Mouse (Mus musculus) ovary, postnatal 14 days (tissue): ENCODE measurements around the gene Rbms3.

ENCODE experiments used
- DNase-seq: peaks from one replicate; pipeline ENCODE4 v3.0.0; 2022; ENCODE audit warnings: low spot score

The Rbms3 gene

GRCm38 (mm10) chr9:116737786-116738185 is 891.9 kb downstream of the Rbms3 start:
- DNase-seq = no peak

GRCm38 (mm10) chr9:116729172-116729571 is 900.5 kb downstream of the Rbms3 start:
- DNase-seq = no peak

- no peak for DNase-seq
Observed at GRCm38 (mm10) chr9:116728655-116729054, 901.1 kb downstream of the Rbms3 start.

DNA sequence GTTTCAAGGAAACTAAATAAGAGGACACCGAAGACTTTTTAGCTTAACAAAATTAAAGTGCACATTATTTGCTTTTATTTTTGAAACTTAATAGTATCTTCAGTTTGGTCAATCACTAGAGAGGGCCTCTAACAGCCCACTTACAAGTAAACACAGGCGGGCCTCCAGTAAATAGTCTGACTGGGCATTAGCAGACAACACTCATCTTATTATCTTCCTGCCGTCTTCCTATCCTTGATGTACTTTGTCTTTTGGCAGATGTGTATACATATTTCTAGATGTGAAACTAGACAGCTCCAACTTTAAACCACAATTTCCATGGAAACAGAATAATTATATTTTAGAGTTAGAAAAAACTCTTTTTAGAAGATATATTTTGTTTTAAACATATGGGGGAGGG is 901.6 kb downstream of the Rbms3 start:
- DNase-seq = no peak

DNA sequence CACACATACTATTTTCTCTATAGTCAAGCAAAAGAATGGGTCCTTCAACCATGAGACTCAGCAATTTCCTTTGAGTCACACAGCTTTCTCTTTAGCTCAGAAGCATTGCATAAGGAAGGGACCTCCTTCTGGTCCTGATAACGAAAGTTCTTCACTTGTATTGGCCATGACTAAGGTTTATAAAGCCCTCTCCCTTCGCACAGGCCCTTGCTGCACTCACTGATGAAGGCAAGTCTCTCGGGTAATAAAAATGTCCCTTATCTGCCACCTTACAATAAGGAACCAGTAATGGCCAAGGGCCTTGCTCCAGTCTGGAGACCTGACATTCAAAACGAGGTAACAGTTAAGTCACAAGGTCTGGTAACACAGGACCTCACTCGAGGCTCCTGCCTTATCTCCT is 905.1 kb downstream of the Rbms3 start:
- DNase-seq = no peak

DNA sequence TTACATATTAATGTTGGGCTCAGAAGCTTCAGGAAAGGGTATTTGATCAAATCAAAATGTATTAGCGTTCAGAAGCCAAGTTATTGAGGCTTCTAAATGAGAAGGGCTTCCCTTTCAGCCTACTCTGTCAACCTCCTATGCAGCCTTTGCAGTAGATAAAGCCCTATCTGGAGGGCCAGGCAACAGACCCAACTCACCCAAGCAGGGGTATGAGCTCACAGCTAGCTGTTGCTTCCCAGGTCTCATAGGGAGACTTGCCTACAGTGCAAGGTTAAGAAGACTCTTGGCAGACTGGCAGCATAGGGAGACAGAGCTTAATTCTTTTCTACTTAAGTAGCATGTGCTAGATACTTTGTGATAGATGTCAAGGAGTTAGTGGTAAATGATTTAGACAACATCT is 926.6 kb downstream of the Rbms3 start:
- DNase-seq = no peak

- DNase-seq = no peak
Observed at GRCm38 (mm10) chr9:116702611-116703010, 927.1 kb downstream of the Rbms3 start.

DNA sequence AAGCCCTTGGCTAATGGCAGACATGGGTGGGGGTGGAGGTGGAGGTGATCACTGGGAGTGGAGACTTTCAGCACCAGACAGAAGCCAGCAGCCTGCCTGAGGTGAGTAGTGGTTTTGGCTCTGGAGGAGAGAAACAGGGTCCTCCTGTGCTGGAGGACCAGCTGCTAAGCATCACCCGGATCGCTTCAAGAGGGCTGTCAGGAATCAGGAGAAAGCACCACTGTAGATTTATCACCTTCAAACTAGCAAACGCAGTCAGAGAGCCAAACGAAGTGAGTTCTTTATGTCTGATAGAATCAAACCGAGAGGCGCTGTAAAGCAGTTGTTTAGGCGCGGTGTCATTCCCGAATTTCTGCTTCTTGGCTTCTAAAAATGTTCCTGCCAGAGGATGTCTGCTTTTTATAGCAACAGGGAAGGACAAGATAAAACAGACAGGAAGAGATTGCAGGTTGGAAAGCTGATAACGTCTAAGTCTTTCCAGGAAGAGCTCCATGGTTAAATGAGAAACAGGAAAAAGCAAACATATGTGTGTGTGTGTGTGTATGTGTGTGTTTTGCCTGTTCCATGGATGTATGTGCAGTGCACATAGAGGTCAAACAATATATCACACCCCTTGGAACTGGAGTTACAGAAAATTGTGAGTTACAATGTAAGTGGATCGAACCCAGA is 928.1 kb downstream of the Rbms3 start:
- no peak for DNase-seq

DNA sequence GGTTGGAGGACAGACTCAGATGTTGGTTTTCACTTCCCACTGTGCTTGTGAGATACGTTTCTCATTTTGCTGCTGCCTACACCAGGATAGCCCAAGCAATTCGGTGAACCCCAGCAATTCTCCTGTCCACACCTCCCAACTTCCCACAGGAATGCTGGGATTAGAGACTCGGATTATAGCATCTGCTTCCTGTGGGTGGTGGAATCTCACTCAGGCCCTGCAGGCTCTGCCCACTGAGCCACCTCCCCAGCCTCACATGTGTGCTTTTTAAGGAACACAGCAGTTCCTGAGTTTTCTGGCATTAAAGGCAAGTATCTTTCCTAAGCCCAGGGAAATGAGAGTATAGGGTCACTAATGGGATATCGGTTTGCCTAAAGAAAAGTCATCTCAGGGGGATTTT is 941.1 kb downstream of the Rbms3 start:
- DNase-seq = no peak

DNA sequence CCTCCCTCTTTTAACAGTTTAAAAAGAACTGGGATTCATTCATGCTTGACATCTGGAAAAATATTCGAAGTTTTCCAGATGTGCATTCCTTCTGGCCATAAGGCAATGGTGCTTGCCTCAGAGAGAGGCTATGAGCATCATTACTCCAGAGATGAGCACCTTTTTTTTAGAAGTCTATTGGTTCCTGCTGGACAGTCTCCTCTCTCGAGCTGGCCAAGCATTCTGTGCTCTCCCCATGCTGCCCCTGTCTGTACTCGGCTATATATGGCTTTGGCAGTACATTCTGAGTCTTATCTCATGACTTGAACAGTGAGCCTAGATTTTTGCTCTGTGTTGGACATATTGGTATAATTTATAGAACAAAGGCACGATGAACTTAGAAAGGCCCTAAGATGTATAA is 952.6 kb downstream of the Rbms3 start:
- DNase-seq = no peak

- peak; percentile 7 for DNase-seq
Observed at GRCm38 (mm10) chr9:116676445-116676844, 953.3 kb downstream of the Rbms3 start.

- no peak for DNase-seq
Observed at GRCm38 (mm10) chr9:116674191-116674590, 955.5 kb downstream of the Rbms3 start.

DNA sequence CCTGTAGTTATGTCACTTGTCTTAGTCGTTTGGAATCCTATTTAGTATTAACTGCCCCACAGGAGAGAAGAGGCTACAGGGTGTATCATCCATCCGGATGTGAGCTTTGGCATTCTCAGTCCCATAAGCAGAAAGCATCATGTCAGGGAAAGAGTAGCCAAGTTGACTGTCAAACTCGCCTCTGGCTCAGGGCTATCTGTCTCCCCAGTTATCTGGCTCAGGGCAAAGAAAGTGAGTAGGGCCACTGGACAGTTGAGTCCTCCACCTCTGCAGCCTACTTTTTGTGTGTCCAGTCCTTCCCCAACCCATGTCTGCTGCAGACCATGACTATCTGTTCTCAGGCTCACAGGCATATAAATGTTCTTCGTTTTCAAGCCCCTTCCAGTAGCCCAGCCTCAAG is 968.7 kb downstream of the Rbms3 start:
- no peak for DNase-seq

DNA sequence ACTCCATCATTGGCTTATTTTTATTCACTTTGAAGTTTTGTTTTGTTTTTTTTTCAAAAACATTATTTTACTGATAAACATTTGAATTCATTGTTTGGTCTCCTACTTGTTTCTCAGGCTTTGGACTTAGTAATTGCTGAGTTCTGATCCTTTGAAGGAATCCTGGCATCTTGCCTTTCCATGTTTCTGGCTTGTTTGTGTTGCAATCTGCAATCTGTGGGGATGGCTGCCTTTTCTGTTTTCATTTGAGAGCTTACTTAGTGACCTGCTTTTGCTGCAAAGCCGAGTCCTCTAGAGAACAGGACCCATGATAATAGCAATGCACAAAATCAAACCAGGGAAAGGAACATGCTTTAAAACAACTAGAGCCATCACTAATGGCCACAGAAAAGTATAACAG is 969.8 kb downstream of the Rbms3 start:
- no peak for DNase-seq

DNA sequence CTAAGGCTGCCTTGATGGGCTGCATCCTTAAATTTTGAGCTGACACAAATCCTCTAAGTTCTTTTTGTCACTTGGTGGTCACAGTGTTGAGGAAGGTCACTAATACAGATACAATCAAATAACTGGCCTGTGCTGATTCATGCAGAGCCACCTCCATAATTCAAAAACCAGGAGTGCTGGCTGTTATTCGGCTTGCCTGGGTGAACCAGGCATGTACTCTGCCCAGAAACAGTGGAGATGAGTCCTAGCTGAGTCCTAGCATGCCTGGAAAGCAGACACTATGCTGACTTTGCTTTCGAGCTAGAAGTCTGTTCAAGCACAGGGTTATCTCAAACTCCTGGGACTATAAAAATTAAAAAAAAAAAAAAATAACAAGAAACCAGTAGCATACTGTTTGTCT is 972.6 kb downstream of the Rbms3 start:
- DNase-seq = no peak

DNA sequence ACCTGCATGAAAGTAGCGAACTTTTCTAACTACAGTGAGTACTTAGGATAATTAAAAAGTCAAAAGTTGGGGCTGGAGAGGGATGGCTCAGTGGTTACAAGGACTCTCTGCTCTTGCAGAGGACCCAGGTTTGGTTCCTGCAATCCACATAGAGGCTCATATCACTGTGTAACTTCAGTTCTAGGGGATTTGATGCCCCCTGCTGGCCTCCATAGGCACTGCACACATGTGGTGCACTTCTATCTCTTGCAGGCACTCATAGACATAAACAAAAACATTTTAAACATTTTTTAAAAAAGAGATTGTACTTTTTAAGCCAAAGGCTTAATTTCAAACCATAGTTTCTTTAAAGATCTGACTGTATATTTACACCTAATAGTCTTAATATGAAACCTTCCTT is 978.3 kb downstream of the Rbms3 start:
- no peak for DNase-seq

DNA sequence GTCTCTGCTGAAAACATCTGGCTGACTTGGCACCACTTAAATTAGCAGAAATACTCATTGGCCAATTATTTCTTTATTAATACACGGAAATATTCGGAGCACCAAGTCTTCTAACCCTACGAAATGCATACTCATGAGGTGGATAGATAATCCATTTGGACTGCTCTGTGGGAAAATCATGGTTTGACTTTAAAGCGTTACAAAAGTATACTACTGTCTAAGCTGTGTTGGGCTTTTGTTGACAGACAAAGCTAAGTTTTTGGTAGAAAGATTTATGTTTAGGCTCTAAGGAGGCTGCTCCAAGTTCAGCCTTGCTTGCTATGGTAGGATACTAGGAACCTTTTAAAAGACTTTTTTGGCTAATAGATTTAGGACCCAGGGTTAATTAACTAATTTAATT is 979.8 kb downstream of the Rbms3 start:
- no peak for DNase-seq

GRCm38 (mm10) chr9:116649086-116649792 is 980.5 kb downstream of the Rbms3 start:
- DNase-seq = no peak

GRCm38 (mm10) chr9:116644616-116645015 is 985.1 kb downstream of the Rbms3 start:
- no peak for DNase-seq

- DNase-seq = no peak
Observed at GRCm38 (mm10) chr9:116640302-116640679, 989.4 kb downstream of the Rbms3 start.

DNA sequence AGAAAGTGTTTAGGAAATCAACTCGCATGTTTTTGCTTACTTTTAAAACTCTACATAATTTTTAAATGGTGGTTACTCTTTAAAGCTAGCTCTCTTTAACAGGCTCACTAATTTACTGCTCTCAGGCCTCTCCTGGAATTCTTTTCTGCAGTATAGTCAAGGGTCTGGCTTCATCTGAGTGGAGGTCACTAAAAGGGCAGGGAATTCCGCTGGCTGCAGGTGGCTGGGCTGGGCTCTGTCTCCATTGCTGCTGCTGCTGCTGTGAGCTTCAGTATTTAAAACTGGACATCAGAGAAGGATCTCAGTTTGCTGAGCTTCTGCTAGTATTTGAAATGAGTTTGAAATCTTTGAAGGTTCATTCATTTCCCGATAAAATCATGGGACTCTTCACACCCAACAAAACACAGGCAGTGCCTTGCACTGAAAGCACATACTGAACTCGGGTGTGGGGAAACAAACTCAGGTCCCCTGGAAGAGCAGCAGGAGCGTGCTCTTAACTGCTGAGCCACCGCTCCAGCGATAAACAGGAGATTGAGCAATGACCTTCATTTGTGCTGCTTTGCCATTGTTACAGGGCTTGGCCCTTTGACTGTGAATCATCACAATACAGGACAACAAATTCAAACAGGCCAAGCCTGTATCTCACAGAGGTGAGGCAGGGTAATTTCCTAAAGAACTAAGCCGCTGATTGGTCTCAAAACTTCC is 990.0 kb downstream of the Rbms3 start:
- no peak for DNase-seq

GRCm38 (mm10) chr9:116633786-116634185 is 995.9 kb downstream of the Rbms3 start:
- no peak for DNase-seq

DNA sequence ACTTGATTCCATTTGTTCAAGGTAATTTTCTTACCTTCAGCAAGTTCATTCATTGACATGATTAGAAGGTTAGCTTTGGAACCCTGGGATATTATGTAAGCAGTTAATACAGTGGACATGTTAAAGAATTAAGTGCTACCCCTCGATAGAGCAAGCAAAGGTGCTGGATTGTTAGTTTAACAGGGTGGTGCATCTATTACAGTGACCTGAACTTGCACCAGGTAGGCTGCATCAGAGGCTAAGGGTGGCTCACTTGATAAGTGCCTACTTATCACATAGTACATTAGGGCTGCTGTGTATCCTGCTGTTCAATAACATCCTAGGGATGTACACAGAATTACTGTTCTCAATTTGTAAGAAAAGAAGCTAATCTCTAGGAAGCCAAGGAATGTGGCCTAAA is 996.6 kb downstream of the Rbms3 start:
- DNase-seq = no peak
